Mouse (Mus musculus) spleen, adult 10 weeks (tissue): Measurements from ENCODE around the gene Psors1c2. TPM values are rescaled to one million over a fixed set of nuclear protein-coding genes. Genes with fewer than 3 reads are reported as not detected.

Experiments used
- polyA plus RNA-seq: library from polyadenylated mRNA; stranded (reverse); fragments of 350-450 nt; fragmentation: Illumina TruSeq; extraction: RNeasy Lipid Tissue Mini Kit (QIAGEN cat#74804); gene quantifications from one replicate; pipeline ENCODE4 v1.2.3, GENCODE M21; 2015; ENCODE audit warnings: low replicate concordance; ENCODE audit not compliant: insufficient read depth

The Psors1c2 gene
- not detected for polyA plus RNA-seq

DNA sequence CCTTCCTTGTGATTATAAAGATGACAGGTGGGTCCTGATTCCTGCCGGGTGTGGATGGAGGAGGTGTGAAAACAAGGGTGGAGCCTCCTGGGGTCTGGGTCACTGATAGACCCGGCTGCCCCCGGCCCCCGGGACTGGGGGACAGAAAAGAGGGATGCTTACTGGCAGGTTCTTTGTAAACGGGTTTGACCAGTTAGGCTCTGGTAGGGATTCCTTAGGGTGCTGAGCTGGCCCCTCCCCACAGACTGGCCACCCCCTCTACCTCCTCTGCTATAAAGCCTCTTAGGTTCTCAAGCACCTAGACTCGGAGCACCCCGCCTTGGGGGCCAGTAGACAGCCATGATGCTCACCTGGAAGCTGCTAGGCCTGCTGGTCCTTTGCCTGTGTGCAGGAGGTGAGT lies at the start of gene Psors1c2:
Psors1c2 (plus strand) TSS at position 301 of the 400 bp plus-strand sequence.

DNA sequence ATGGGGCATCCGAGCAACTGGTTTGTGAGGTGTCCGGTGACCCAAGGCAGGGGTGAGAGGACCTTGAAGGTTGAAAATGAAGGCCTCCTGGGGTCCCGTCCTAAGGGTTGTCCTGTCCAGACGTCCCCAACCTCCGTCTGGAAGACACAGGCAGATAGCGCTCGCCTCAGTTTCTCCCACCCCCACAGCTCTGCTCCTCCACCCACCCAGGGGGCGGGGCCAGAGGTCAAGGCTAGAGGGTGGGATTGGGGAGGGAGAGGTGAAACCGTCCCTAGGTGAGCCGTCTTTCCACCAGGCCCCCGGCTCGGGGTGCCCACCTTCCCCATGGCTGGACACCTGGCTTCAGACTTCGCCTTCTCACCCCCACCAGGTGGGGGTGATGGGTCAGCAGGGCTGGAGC lies 27.2 kb upstream of the Psors1c2 start, which contains the start of gene Pou5f1:
Pou5f1 (plus strand) TSS at position 243 of the 400 bp plus-strand sequence.

DNA sequence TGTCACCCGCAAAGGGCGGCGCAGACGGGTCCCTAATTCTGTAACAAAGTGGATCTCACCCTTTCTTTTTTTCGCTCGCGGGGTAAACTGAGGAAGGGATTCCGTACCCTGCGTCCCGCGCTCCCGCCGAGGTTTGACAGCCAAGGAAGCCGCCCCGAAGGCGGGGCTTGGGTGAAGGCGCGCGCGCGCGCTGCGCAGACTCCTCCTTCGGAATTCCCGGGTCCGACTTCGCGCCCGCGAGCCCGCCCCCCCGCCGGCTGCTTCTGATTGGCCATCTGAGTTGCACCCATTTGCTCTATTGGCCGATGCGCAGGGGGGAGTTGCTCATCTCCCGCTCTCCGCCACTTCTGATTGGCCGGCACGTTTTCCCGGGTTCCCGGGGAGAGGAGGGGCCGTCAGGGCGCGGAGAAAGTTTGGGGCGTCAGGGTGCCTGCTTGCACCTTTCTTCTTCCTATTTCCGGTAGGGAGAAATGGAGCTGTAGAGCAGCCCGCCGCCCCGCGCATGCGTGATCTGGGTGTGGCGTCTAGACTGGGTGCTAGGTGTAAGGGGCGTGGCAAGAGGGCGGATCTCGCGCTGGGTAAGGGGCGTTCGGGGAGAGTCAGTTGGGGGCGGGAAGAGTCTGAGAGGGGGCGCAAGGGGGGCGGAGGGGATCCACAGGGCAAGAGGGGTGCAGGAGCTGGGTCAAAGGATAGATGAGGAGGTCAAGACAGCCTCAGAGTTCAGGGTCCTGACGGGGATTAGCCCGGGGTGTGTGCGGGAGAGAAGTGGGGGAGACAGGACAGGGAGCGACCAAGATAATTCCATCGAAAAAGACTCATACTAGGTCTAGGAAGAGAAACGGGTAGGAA lies 16.1 kb upstream of the Psors1c2 start, which contains the start of the genes Tcf19 and Cchcr1:
Tcf19 (minus strand) TSS at position 173 of the 849 bp plus-strand sequence.
Cchcr1 (plus strand) TSS at position 449 of the 849 bp plus-strand sequence.

DNA sequence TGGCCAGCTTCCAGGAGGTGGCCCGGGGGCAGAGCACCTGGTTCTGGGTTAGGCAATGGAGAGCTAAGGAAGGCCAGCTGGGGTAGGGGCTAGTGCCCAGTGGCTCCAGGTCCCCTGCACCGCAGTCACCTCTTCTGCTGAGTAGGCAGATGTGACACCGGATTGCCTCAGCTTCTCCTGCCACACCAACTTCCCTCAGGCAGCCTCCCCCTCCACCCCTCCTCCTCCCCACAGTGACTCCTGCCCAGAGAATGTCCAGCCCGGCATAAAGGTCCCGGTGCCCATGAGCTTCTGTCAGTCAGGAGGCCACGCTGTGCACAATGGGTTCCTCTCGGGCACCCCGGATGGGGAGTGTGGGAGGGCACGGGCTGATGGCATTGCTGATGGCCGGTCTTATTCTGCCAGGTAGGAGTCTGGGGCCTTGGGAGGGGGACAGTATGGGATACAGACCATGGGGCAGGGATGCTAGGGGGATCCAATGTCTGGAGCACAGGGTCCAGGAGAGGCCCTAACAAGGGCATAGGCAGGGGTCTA lies 18.9 kb downstream of the Psors1c2 start, which contains the start of gene Cdsn:
Cdsn (plus strand) TSS at position 248 of the 534 bp plus-strand sequence.

DNA sequence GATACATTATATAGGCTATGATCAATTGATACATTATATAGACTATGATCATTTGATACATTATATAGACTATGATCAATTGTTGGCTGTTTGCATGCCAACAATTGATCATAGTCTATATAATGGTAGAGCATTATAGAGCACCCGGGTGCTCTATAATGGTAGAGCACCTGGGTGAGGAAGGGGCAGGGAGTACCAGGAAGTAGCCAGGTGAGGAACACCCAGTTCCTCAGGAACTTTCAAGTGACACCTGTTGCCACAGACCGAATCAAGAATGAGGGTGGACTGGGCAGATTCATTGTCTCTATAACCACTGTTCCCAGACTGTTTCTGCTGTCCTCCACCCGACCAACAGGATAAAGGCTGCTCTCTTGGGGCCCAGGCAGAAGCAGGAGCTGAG lies 34.1 kb downstream of the Psors1c2 start, which contains the start of gene 2300002M23Rik:
2300002M23Rik (plus strand) TSS at position 301 of the 400 bp plus-strand sequence.

Other genes starting within 250 kb of the Psors1c2 start
- not detected for gene H2-Q1, start 212.8 kb upstream of the Psors1c2 start, polyA plus RNA-seq
- gene H2-Q2, start 191.0 kb upstream of the Psors1c2 start, polyA plus RNA-seq = 0.76 TPM
- 233 TPM for gene H2-Q4, start 153.6 kb upstream of the Psors1c2 start, polyA plus RNA-seq
- 354 TPM for gene H2-Q6, start 108.4 kb upstream of the Psors1c2 start, polyA plus RNA-seq
- 333 TPM for gene H2-Q7, start 94.0 kb upstream of the Psors1c2 start, polyA plus RNA-seq
- 14.7 TPM for gene H2-Q10, start 63.1 kb upstream of the Psors1c2 start, polyA plus RNA-seq
- gene Pou5f1, start 27.2 kb upstream of the Psors1c2 start, polyA plus RNA-seq = not detected
- gene Tcf19, start 16.4 kb upstream of the Psors1c2 start, polyA plus RNA-seq = 11.4 TPM
- 4.5 TPM for gene Cchcr1, start 16.1 kb upstream of the Psors1c2 start, polyA plus RNA-seq
- gene Cdsn, start 18.9 kb downstream of the Psors1c2 start, polyA plus RNA-seq = not detected
- gene 2300002M23Rik, start 34.2 kb downstream of the Psors1c2 start, polyA plus RNA-seq = not detected
- gene Sfta2, start 68.3 kb downstream of the Psors1c2 start, polyA plus RNA-seq = not detected
- not detected for gene Gm9573, start 93.4 kb downstream of the Psors1c2 start, polyA plus RNA-seq
- not detected for gene Mucl3, start 110.5 kb downstream of the Psors1c2 start, polyA plus RNA-seq
- gene Vars2, start 134.4 kb downstream of the Psors1c2 start, polyA plus RNA-seq = 10.5 TPM
- 8.0 TPM for gene Gtf2h4, start 140.5 kb downstream of the Psors1c2 start, polyA plus RNA-seq
- 5.6 TPM for gene Ddr1, start 171.4 kb downstream of the Psors1c2 start, polyA plus RNA-seq